Mouse (Mus musculus) stomach, postnatal 0 days (tissue): ENCODE results near the gene Olfr38.

Experiments used
- CTCF ChIP-seq: IDR thresholded peaks from 2 replicates; pipeline ENCODE4 v1.5.1; 2016; ENCODE audit warnings: antibody characterized with exemption, low read depth, mild to moderate bottlenecking, moderate library complexity
- EP300 ChIP-seq: optimal IDR thresholded peaks from 2 replicates; pipeline ENCODE3; 2016; ENCODE audit warnings: antibody characterized with exemption

DNA sequence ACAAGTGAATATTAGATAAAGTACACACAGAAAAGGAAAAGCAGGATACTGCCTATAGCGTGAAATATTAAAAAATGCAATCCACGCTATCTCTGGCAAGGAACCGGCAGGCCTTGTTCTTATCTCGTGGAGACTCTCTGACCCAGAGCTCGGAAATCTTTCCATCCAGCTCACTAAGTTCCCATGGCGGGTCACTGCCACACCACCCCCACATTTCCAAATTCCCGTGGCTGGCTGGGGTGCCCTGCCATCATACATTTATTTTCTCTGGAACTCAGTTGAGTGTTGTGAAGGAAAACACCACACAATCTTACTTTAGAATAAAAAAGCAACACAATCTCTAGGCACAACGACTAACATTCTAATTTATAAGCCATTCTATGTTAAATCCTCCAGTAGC lies 41.5 kb upstream of the Olfr38 start:
- TF ChIP-seq CTCF: no peak
- no peak for TF ChIP-seq EP300
